In the genomic region with DNA sequence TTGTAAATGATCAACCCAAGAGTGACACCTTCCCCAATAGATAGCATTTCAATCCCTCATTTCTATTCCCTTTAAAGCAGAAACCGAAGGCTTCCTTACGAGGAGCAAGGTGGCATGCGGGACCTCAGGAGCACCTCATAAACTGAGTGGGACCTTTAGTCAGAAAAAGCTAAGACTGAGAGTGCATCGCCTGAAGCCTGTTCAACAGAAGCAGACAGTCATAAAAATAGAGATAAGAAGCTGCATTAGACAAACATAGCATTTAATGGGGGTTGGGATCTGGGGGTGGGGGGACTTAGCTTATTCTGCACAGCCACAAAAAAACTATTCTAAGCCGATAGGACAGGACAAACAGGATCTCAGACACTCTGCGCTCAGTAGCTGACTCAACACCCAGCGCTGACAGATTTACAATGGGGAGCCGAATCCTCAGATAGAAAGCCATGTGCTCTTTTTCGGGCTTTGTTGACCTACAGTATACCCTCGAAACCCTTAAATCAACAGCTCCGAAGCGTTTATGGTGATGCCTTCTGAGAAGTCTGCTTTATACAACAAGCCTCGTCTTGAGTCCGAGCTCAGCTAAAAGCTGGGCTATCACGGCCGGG, we compare ENCODE assay signal across 15 mouse cellular contexts. TPM values are rescaled to one million over a fixed set of nuclear protein-coding genes. Genes with fewer than 3 reads are reported as not detected.
A peak's percentile ranks its signal among the peaks of the same experiment; 100 is the strongest.
DNase-seq lines count a peak whose midpoint lies in the region; ATAC-seq and TF ChIP-seq lines count a peak whose summit lies in the region.
"Had no signal": no experiment of that assay in that cellular context is flagged by ENCODE, and none has a peak within 500 bp of the region (broad histone marks: within the 10 kb centered on the region; RNA-seq: fewer than 3 reads in every experiment).

No protein-coding gene starts in this region.

- DNase-seq in intestine, embryonic 14.5 days (ENCODE audit: low spot score) = peak; percentile 57
- DNase-seq in urinary bladder, postnatal 36 days (ENCODE audit: low spot score in 2 of 2) = peak; percentile 3 to 5
- no peak for DNase-seq in urinary bladder, postnatal 25 days (ENCODE audit: low spot score)
- peak; percentile 22 for DNase-seq in kidney, postnatal 10 days
- DNase-seq in right cerebral cortex, postnatal 14 days = no peak
- no peak for DNase-seq in spleen, postnatal 10 days (ENCODE audit: low spot score in 2 of 2)
- DNase-seq: adrenal gland, postnatal 36 days; heart, postnatal 10 days; liver, embryonic 13.5 days; lung, postnatal 14 days; right cerebral cortex, postnatal 4 days had no signal

- no peak overlapping the region for H3K4me3 ChIP-seq in intestine, embryonic 14.5 days (ENCODE audit: low read depth, low read length)
- H3K4me3 ChIP-seq in intestine, postnatal 0 days (ENCODE audit: low read depth, low read length) = no peak overlapping the region
- H3K4me3 ChIP-seq: embryonic facial prominence, embryonic 12.5 days; liver, embryonic 13.5 days; midbrain, embryonic 10.5 days had no signal

- H3K36me3 ChIP-seq in intestine, embryonic 14.5 days (ENCODE audit: control insufficient read depth, insufficient read depth, low read length) = no peaks in the 10 kb centered on the region
- no peaks in the 10 kb centered on the region for H3K36me3 ChIP-seq in intestine, postnatal 0 days (ENCODE audit: control insufficient read depth, insufficient read depth)
- H3K36me3 ChIP-seq: embryonic facial prominence, embryonic 12.5 days; liver, embryonic 13.5 days; midbrain, embryonic 10.5 days had no signal

- no peak overlapping the region for H3K27ac ChIP-seq in intestine, embryonic 14.5 days (ENCODE audit: low read depth)
- H3K27ac ChIP-seq in intestine, postnatal 0 days (ENCODE audit: low read depth, low read length) = no peak overlapping the region
- H3K27ac ChIP-seq: embryonic facial prominence, embryonic 12.5 days; liver, embryonic 13.5 days; midbrain, embryonic 10.5 days had no signal

- peak; percentile 79 for ATAC-seq in intestine, embryonic 14.5 days (replicated peaks; ENCODE audit: low FRiP score, low TSS enrichment, low read depth)
- no peak for ATAC-seq in intestine, postnatal 0 days
- ATAC-seq: CD4-positive, CD25-positive, alpha-beta regulatory T cell, adult 4 months had no signal

- TF ChIP-seq CTCF in intestine, postnatal 0 days (IDR thresholded peaks at IDR 0.05; ENCODE audit: low read depth) = no peak

- no peaks in the 10 kb centered on the region for H3K27me3 ChIP-seq in intestine, embryonic 14.5 days (replicated peaks; ENCODE audit: control insufficient read depth, insufficient read depth, low read length)
- no peaks in the 10 kb centered on the region for H3K27me3 ChIP-seq in intestine, postnatal 0 days (replicated peaks; ENCODE audit: control insufficient read depth, insufficient read depth, low read length)
- H3K27me3 ChIP-seq: embryonic facial prominence, embryonic 12.5 days; liver, embryonic 13.5 days had no signal

- H3K4me2 ChIP-seq in intestine, embryonic 14.5 days (ENCODE audit: low read length) = peak overlapping the region; percentile 32; the same call in 1 of the 2 replicates
- no peak overlapping the region; the same call in 1 of the 2 replicates for H3K4me2 ChIP-seq in intestine, postnatal 0 days (replicated peaks; ENCODE audit: low read depth)
- H3K4me2 ChIP-seq: embryonic facial prominence, embryonic 12.5 days; liver, embryonic 13.5 days had no signal

- 24% methylated on average over 16 of the region's 16 CpGs for WGBS in intestine, embryonic 14.5 days
- 17% methylated on average over 16 of the region's 16 CpGs for WGBS in intestine, postnatal 0 days

- no peak overlapping the region for H3K9ac ChIP-seq in intestine, embryonic 14.5 days (ENCODE audit: low read length)
- no peak overlapping the region for H3K9ac ChIP-seq in intestine, postnatal 0 days (ENCODE audit: low read depth, low read length)
- H3K9ac ChIP-seq: embryonic facial prominence, embryonic 12.5 days; liver, embryonic 13.5 days had no signal

- H3K9me3 ChIP-seq in intestine, embryonic 14.5 days (ENCODE audit: control insufficient read depth, low read length) = no peaks in the 10 kb centered on the region
- no peaks in the 10 kb centered on the region for H3K9me3 ChIP-seq in intestine, postnatal 0 days (ENCODE audit: control insufficient read depth)
- H3K9me3 ChIP-seq: embryonic facial prominence, embryonic 12.5 days; midbrain, embryonic 10.5 days had no signal

- H3K4me1 ChIP-seq in intestine, embryonic 14.5 days (replicated peaks; ENCODE audit: control insufficient read depth, insufficient read depth, low read length) = peaks cover 8% of the 10 kb centered on the region; the same call in 1 of the 2 replicates
- H3K4me1 ChIP-seq in intestine, postnatal 0 days (replicated peaks; ENCODE audit: control insufficient read depth, insufficient read depth, low read length) = no peaks in the 10 kb centered on the region
- H3K4me1 ChIP-seq: embryonic facial prominence, embryonic 12.5 days; liver, embryonic 13.5 days; midbrain, embryonic 10.5 days had no signal

RNA-seq across cellular contexts. Expression of gene Adamts18, which starts 27.5 kb away (rescaled TPM):
- polyA plus RNA-seq in intestine, embryonic 14.5 days (2014; fragmentation: Nextera tagmentation; extraction: Ambion mirVana) = 0.51 and 0.58 TPM in 2 replicates
- 0.17 TPM in 2 replicates for polyA plus RNA-seq in intestine, postnatal 0 days (2015; fragmentation: Nextera tagmentation; extraction: Ambion mirVana)
- polyA plus RNA-seq: CD4-positive, CD25-positive, alpha-beta regulatory T cell, adult 4 months had no signal

Comparison
In these comparisons a context has a peak if more than half of its experiments do, and no peak if none do; other contexts are left out.
1. DNase-seq: peak in intestine, embryonic 14.5 days (single experiment), urinary bladder, postnatal 36 days (2 of 2) and kidney, postnatal 10 days (single experiment); none in urinary bladder, postnatal 25 days (single experiment), right cerebral cortex, postnatal 14 days (single experiment) and spleen, postnatal 10 days (0 of 2).